Mouse (Mus musculus): ENCODE results near the gene Plk5.

DNA sequence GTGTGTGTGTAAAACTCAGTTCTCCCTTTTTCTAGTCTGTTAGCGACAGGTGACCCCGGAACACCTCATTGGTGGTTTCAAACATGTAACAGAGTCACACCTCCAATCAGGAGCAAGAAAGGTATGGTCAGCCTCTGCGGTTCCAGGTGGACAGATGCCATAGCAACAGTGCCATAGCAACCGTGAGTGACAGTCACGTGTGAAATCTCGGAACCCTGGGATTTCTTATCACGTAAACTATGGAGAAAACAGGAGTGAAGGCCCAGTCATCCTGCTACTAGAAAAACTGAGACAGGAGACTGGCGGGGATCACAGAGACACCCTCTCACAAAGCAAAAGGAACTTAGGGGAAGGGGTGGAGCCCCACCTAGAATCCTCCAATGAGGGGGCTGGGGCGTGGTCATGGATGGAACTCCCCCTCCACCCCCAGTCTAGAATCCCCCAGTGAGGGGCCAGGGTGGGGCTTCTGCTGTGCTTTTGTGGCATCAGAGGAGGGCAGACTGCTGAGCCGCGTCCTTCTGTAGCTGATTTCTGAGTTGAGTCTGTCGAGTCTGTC, 15.2 kb downstream of the Plk5 start:
- TF ChIP-seq CTCF (IDR thresholded peaks at IDR 0.05; ENCODE audit: low read depth): no peak
- no peak for TF ChIP-seq EP300 (IDR thresholded peaks at IDR 0.05; ENCODE audit: low read depth)
